Mouse (Mus musculus) gastrocnemius, postnatal 14 days (tissue): ENCODE data around the gene Ppat. TPM values are rescaled to one million over a fixed set of nuclear protein-coding genes. Genes with fewer than 3 reads are reported as not detected.
"Not testable (repeated sequence)": the region's sequence is repeated elsewhere in the genome, so short reads cannot be mapped to it uniquely, and the experiment has no call there.

Experiments used
- DNase-seq: peaks from one replicate; pipeline ENCODE4 v3.0.0; 2021; ENCODE audit warnings: mixed read lengths
- intact Hi-C: fragments of 180-260 bp; cut with DNase I; formaldehyde crosslinking; loops from one replicate; pipeline ENCODE4 v1.15.1; 2025; ENCODE audit warnings: low total_unique reads
- total RNA-seq, 2 experiments: library from RNA; stranded (reverse); gene quantifications; 2 replicates each; pipeline ENCODE4 v1.2.3; 2021

Ppat gene
- total RNA-seq, 2 experiments from 2014 or later = 22.0 to 29.8 TPM

GRCm38 (mm10) chr5:76952112-76953040, 998 bp upstream of the Ppat start:
- intact Hi-C loops = no loop called here
- DNase-seq = no peak

- intact Hi-C loops = no loop called here
- no peak for DNase-seq
Observed at GRCm38 (mm10) chr5:76950343-76951105, 854 bp downstream of the Ppat start.

- DNase-seq = no peak
- intact Hi-C loops = no loop called here
Observed at GRCm38 (mm10) chr5:76947758-76948157, 3.6 kb downstream of the Ppat start.

GRCm38 (mm10) chr5:76947142-76947541, 4.2 kb downstream of the Ppat start:
- no peak for DNase-seq

GRCm38 (mm10) chr5:76945678-76946033, 5.7 kb downstream of the Ppat start:
- intact Hi-C loops = no loop called here
- no peak for DNase-seq

More at GRCm38 (mm10) chr5:76947142-76947541, 4.2 kb downstream of the Ppat start:
- intact Hi-C loops = no loop called here

- intact Hi-C loops = no loop called here
- no peak for DNase-seq
Observed at GRCm38 (mm10) chr5:76944965-76945677, 6.3 kb downstream of the Ppat start.

- intact Hi-C loops = no loop called here
- no peak for DNase-seq
Observed at GRCm38 (mm10) chr5:76942505-76942904, 8.9 kb downstream of the Ppat start.

GRCm38 (mm10) chr5:76941975-76942374, 9.4 kb downstream of the Ppat start:
- DNase-seq = no peak
- intact Hi-C loops = no loop called here

- intact Hi-C loops = no loop called here
Observed at GRCm38 (mm10) chr5:76939717-76940116, 11.7 kb downstream of the Ppat start.

GRCm38 (mm10) chr5:76929180-76929877, 22.0 kb downstream of the Ppat start:
- no peak for DNase-seq
- intact Hi-C loops = no loop called here

More at GRCm38 (mm10) chr5:76939717-76940116, 11.7 kb downstream of the Ppat start:
- DNase-seq = no peak

- intact Hi-C loops = no loop called here
- DNase-seq = no peak
Observed at GRCm38 (mm10) chr5:76928124-76928832, 23.1 kb downstream of the Ppat start.

- intact Hi-C loops = no loop called here
- no peak for DNase-seq
Observed at GRCm38 (mm10) chr5:76924296-76924695, 27.1 kb downstream of the Ppat start.

- peak; percentile 87 for DNase-seq
- intact Hi-C loops = no loop called here
Observed at GRCm38 (mm10) chr5:76923428-76923827, 27.9 kb downstream of the Ppat start.

GRCm38 (mm10) chr5:76922833-76923232, 28.5 kb downstream of the Ppat start:
- intact Hi-C loops = no loop called here
- DNase-seq = no peak

- DNase-seq, intact Hi-C loops: not testable (repeated sequence)
Observed at GRCm38 (mm10) chr5:76912522-76912921, 38.9 kb downstream of the Ppat start.

- intact Hi-C loops = no loop called here
- DNase-seq = no peak
Observed at GRCm38 (mm10) chr5:76910807-76911206, 40.6 kb downstream of the Ppat start.

GRCm38 (mm10) chr5:76906155-76906499, 45.3 kb downstream of the Ppat start:
- intact Hi-C loops = no loop called here
- DNase-seq = no peak

- intact Hi-C loops = no loop called here
- DNase-seq = peak; percentile 96
Observed at GRCm38 (mm10) chr5:76905405-76906154, 45.8 kb downstream of the Ppat start, which contains the start of gene Aasdh. TSS of gene Aasdh (minus strand) at chr5:76905514.
